Mouse (Mus musculus) lung, embryonic 14.5 days (tissue): ENCODE measurements around the gene Tuba1c. TPM values are rescaled to one million over a fixed set of nuclear protein-coding genes. Genes with fewer than 3 reads are reported as not detected.

Experiments used
- ATAC-seq: fragments of 200-750 bp; cut with Nextera tagmentation; 2 replicates; pipeline ENCODE4 v1.8.0; 2017; ENCODE audit warnings: mild to moderate bottlenecking, moderate TSS enrichment, moderate library complexity; ENCODE audit not compliant: insufficient read depth
- DNase-seq: peaks from one replicate; pipeline ENCODE4 v3.0.0-alpha.2; 2015
- H3K27ac ChIP-seq: fragments of 300-500 bp; sonication (generic); 2 replicates; pipeline ENCODE4 v1.5.1; 2014; ENCODE audit warnings: low read depth, mild to moderate bottlenecking, moderate library complexity
- H3K27me3 ChIP-seq: fragments of 300-500 bp; sonication (generic); 2 replicates; pipeline ENCODE4 v1.6.1; 2014; ENCODE audit warnings: low read length, control low read depth; ENCODE audit not compliant: insufficient read depth
- H3K36me3 ChIP-seq: fragments of 300-500 bp; sonication (generic); 2 replicates; pipeline ENCODE4 v1.6.1; 2014; ENCODE audit warnings: control low read depth; ENCODE audit not compliant: insufficient read depth
- H3K4me1 ChIP-seq: fragments of 300-500 bp; sonication (generic); 2 replicates; pipeline ENCODE4 v1.6.1; 2014; ENCODE audit warnings: antibody characterized with exemption, control low read depth; ENCODE audit not compliant: insufficient read depth
- H3K4me2 ChIP-seq: fragments of 300-500 bp; sonication (generic); 2 replicates; pipeline ENCODE4 v1.6.1; 2014; ENCODE audit warnings: mild to moderate bottlenecking
- H3K4me3 ChIP-seq: fragments of 300-500 bp; sonication (generic); 2 replicates; pipeline ENCODE4 v1.5.1; 2014; ENCODE audit warnings: low read depth, low read length
- H3K9ac ChIP-seq: fragments of 300-500 bp; sonication (generic); 2 replicates; pipeline ENCODE4 v1.6.1; 2014
- H3K9me3 ChIP-seq: fragments of 300-500 bp; sonication (generic); 2 replicates; pipeline ENCODE4 v1.6.1; 2016; ENCODE audit warnings: low read depth, low read length, control low read depth
- CTCF ChIP-seq: IDR thresholded peaks from 2 replicates; pipeline ENCODE4 v1.5.1; 2016; ENCODE audit warnings: antibody characterized with exemption, low read depth
- WGBS: fragments of 180-500 bp; shearing (Covaris S2); extraction: QIAGEN DNeasy Blood & Tissue Kit; methylation state at CpG from one replicate; pipeline ENCODE4 v1.1.7; 2014; 5-methylcytosine and 5-hydroxymethylcytosine counted together
- polyA plus RNA-seq: library from polyadenylated mRNA; unstranded; fragments of >200 nt; fragmentation: Nextera tagmentation; extraction: Ambion mirVana; gene quantifications from 2 replicates; pipeline ENCODE4 v1.2.1, GENCODE M21; 2014

Gene Tuba1c
- polyA plus RNA-seq, 1 experiment from 2014 or later = 232 TPM

DNA sequence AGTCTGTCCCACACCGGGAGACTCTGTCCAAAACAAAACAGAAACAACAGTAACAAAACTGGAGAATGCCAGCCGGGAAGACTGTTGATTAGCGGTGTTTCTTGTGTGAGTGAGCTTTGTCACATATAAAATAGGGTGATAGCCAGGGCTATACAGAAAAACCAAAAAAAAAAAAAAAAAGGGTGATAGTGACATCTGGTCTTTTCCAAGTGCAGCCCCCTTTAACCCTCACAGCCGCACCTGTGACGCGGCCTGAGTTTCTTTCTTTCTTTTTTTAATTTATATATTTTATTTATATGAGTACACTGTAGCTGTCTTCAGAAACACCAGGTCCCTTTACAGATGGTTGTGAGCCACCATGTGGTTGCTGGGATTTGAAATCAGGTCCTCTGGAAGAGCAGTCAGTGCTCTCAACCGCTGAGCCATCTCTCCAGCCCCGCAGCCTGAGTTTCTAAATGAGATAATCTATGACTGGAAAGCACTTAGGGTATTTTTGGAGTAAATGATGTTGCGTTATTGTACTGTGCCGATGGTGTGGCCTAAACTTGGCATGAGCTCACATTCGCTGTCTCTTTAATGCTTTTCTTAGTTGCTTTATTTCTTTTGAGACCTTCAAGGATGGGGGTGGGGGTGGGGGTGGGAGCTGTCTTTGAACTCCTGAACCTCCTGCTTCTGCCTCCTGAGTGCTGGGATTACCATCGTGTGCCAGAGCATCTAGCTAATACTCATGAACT is 43.5 kb upstream of the Tuba1c start:
- Histone ChIP-seq H3K36me3 (no peaks in the 10 kb centered on the region), H3K4me3 (peak overlapping the region; percentile 46), H3K9ac (peak overlapping the region; percentile 69), H3K4me2 (peak overlapping the region; percentile 72), H3K9me3 (no peaks in the 10 kb centered on the region), H3K27ac (peak overlapping the region; percentile 94), H3K4me1 (peaks cover 10% of the 10 kb centered on the region), H3K27me3 (no peaks in the 10 kb centered on the region)
- DNase-seq = no peak
- TF ChIP-seq CTCF = no peak
- WGBS = 37% methylated on average over 12 of the region's 12 CpGs
- ATAC-seq = no peak; the same call in 1 of the 2 replicates

DNA sequence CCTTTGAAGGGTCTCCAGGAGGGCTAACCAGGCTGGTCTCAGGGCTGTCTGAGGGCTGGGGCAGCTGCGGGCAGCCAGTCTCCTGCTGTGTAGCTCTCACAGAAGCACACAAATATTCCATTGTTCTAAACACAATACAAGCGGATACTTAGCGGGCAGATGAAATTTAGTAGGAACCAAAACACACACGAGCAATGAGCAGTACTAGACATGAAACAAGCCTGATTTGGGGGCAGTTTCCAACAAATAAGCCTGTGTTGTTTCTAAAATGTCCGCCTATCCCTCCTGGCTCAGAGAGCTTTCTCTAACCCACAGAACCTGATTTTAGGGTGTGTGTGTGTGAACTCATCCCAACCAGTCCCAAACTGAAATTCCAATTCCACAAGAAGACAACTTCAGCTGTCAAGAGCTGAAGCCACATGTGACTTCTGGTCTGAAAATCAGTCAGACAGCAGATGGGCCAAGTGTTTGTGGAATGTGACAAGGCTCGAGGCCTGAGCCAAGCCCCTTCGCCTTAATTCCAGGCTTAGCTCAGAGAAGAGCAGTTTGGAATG is 42.5 kb upstream of the Tuba1c start:
- TF ChIP-seq CTCF = no peak
- Histone ChIP-seq H3K27ac (peak overlapping the region; percentile 90), H3K27me3 (no peaks in the 10 kb centered on the region), H3K4me1 (peaks cover 15% of the 10 kb centered on the region), H3K36me3 (no peaks in the 10 kb centered on the region), H3K4me3 (no peak overlapping the region), H3K9ac (peak overlapping the region; percentile 30; the same call in 1 of the 2 replicates), H3K9me3 (no peaks in the 10 kb centered on the region), H3K4me2 (peak overlapping the region; percentile 23; the same call in 1 of the 2 replicates)
- DNase-seq = peak; percentile 75
- 24% methylated on average over 7 of the region's 7 CpGs for WGBS
- no peak for ATAC-seq

- Histone ChIP-seq H3K9ac (no peak overlapping the region), H3K4me1 (peaks cover 20% of the 10 kb centered on the region), H3K36me3 (no peaks in the 10 kb centered on the region), H3K27ac (peak overlapping the region; percentile 90), H3K4me3 (no peak overlapping the region), H3K27me3 (no peaks in the 10 kb centered on the region), H3K9me3 (no peaks in the 10 kb centered on the region), H3K4me2 (no peak overlapping the region)
- 47% methylated on average over 8 of the region's 8 CpGs for whole genome bisulfite sequencing
- no peak for TF ChIP-seq CTCF
- no peak for DNase-seq
- ATAC-seq = no peak
Observed at GRCm38 (mm10) chr15:98987661-98988181, 42.0 kb upstream of the Tuba1c start.

DNA sequence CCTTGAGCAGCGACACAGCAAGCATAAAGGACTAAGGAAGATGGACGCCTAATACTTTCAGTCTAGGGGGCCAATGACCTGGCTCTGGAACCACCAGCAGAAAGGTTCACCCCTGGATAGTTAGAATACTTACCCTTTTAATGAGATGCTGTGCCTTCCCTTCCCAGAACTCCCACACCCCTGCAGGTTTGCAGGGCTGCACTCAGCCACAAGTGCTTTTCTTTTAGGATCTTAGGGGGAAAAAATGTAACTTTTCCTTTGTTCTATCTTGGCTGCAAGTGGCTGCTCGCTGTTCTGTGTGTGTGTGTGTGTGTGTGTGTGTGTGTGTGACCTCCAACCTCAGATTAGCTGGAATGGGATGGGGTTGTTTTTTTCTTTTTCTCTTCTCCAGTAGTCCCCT is 40.9 kb upstream of the Tuba1c start:
- no peak overlapping the region for H3K4me2 ChIP-seq
- no peaks in the 10 kb centered on the region for H3K27me3 ChIP-seq
- DNase-seq (no peak), ATAC-seq (no peak)
- peaks cover 25% of the 10 kb centered on the region for H3K4me1 ChIP-seq
- no peaks in the 10 kb centered on the region for H3K9me3 ChIP-seq
- no peak overlapping the region for H3K4me3 ChIP-seq
- no peak overlapping the region for H3K9ac ChIP-seq
- no peaks in the 10 kb centered on the region for H3K36me3 ChIP-seq
- TF ChIP-seq CTCF = no peak
- 72% methylated on average over 3 of the region's 3 CpGs for WGBS
- H3K27ac ChIP-seq = no peak overlapping the region

GRCm38 (mm10) chr15:98989701-98990430 is 39.8 kb upstream of the Tuba1c start:
- no peak overlapping the region for H3K4me3 ChIP-seq
- H3K4me2 ChIP-seq = no peak overlapping the region
- H3K9me3 ChIP-seq = no peaks in the 10 kb centered on the region
- no peak for ATAC-seq
- H3K27me3 ChIP-seq = no peaks in the 10 kb centered on the region
- 35% methylated on average over 12 of the region's 12 CpGs for WGBS
- TF ChIP-seq CTCF = no peak
- peaks cover 25% of the 10 kb centered on the region for H3K4me1 ChIP-seq
- no peaks in the 10 kb centered on the region for H3K36me3 ChIP-seq
- DNase-seq = no peak
- H3K9ac ChIP-seq = no peak overlapping the region
- H3K27ac ChIP-seq = no peak overlapping the region

DNA sequence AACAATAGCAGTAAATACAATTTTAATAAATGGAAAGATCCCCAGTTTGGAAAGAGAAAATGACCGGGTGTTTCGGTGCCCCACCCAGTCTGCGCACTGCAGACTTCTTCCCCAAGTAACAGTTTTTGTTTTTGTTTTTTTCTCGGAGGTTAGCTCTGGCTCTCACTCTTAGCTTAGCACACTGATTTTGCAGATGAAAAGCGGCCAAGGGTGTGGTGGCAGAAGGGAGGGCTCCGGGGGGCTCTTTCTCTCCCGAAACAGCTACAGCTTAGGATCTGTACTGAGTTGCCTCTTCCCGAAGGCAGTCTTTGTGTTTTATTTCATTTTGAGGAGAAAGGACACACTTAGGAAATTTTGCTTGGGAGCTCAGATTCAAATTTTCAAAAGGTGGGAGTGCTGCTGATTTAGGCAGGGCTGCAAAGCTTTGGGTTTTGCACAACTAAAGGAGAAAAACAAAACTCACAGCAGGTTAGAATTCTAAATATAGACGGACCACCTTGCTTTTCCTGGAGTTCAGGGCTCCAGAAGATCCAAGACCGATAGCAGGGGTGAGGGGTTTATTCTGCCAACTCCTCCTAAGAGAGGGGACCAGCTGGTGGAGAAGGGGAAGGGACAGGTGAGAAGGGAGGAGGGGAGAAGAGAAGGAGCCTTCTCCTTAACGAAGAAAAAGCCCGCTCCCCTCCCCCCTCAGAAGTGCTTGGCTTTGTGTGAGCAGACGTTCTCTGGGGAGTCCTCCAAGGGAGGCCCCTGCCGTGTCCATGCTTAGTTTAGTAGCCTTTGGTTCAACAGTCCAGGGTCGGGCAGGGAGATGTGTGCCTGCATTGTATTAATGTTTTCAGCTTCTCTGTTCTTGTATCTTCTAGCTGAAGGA is 38.8 kb upstream of the Tuba1c start:
- no peaks in the 10 kb centered on the region for H3K9me3 ChIP-seq
- WGBS = 30% methylated on average over 15 of the region's 15 CpGs
- no peaks in the 10 kb centered on the region for H3K36me3 ChIP-seq
- no peaks in the 10 kb centered on the region for H3K27me3 ChIP-seq
- no peak overlapping the region for H3K4me3 ChIP-seq
- ATAC-seq (no peak), DNase-seq (no peak)
- no peak overlapping the region for H3K4me2 ChIP-seq
- H3K9ac ChIP-seq = no peak overlapping the region; the same call in 1 of the 2 replicates
- H3K27ac ChIP-seq = 0 out of 2 replicates have a peak overlapping the region, but pooled peaks have one; percentile 18
- peaks cover 25% of the 10 kb centered on the region for H3K4me1 ChIP-seq
- no peak for TF ChIP-seq CTCF
